Mouse (Mus musculus) frontal cortex, postnatal 36 days (tissue): Measurements from ENCODE around the gene Bicd2.
"Not testable (repeated sequence)": the region's sequence is repeated elsewhere in the genome, so short reads cannot be mapped to it uniquely, and the experiment has no call there.

Experiments
- DNase-seq, 2 experiments: peaks; one replicate each; pipeline ENCODE4 v3.0.0; 2022; ENCODE audit warnings: low spot score in 2 of 2

Gene Bicd2

GRCm38 (mm10) chr13:49360906-49361406, 19.6 kb downstream of the Bicd2 start:
- no peak for DNase-seq

GRCm38 (mm10) chr13:49362364-49362763, 21.0 kb downstream of the Bicd2 start:
- DNase-seq, result no peak

- DNase-seq, result no peak
These were observed 21.4 kb downstream of the Bicd2 start for GRCm38 (mm10) chr13:49362804-49363203.

- no peak for DNase-seq
These were observed 23.3 kb downstream of the Bicd2 start for GRCm38 (mm10) chr13:49364716-49365115.

- DNase-seq, result no peak
These were observed 26.5 kb downstream of the Bicd2 start for GRCm38 (mm10) chr13:49367657-49368440.

- no peak for DNase-seq
These were observed 28.0 kb downstream of the Bicd2 start for GRCm38 (mm10) chr13:49369404-49369803.

- DNase-seq, result not testable (repeated sequence)
These were observed 28.8 kb downstream of the Bicd2 start for GRCm38 (mm10) chr13:49370216-49370615.

GRCm38 (mm10) chr13:49370916-49371315, 29.5 kb downstream of the Bicd2 start:
- DNase-seq, result not testable (repeated sequence)

GRCm38 (mm10) chr13:49371428-49371899, 30.1 kb downstream of the Bicd2 start:
- DNase-seq, result peak; percentile 61 to 71

- DNase-seq, result peak; percentile 60 to 82
These were observed 31.1 kb downstream of the Bicd2 start for GRCm38 (mm10) chr13:49372370-49373060.

- no peak for DNase-seq
These were observed 32.9 kb downstream of the Bicd2 start for GRCm38 (mm10) chr13:49374304-49374703.

GRCm38 (mm10) chr13:49374730-49375129, 33.3 kb downstream of the Bicd2 start:
- DNase-seq, result no peak

- no peak for DNase-seq
These were observed 36.2 kb downstream of the Bicd2 start for GRCm38 (mm10) chr13:49377608-49378007.

GRCm38 (mm10) chr13:49379301-49379700, 37.9 kb downstream of the Bicd2 start:
- no peak for DNase-seq

GRCm38 (mm10) chr13:49381230-49381629, 39.8 kb downstream of the Bicd2 start:
- DNase-seq, result peak; percentile 84 to 88

GRCm38 (mm10) chr13:49382997-49383396, 41.6 kb downstream of the Bicd2 start:
- DNase-seq, result no peak

- DNase-seq, result no peak
These were observed 43.5 kb downstream of the Bicd2 start for GRCm38 (mm10) chr13:49384751-49385463.

- no peak for DNase-seq
These were observed 50.0 kb downstream of the Bicd2 start for GRCm38 (mm10) chr13:49391374-49391773.

GRCm38 (mm10) chr13:49393579-49393978, 52.2 kb downstream of the Bicd2 start:
- no peak for DNase-seq

GRCm38 (mm10) chr13:49394886-49395447, 53.6 kb downstream of the Bicd2 start:
- no peak for DNase-seq

GRCm38 (mm10) chr13:49396798-49397197, 55.4 kb downstream of the Bicd2 start:
- DNase-seq, result no peak

GRCm38 (mm10) chr13:49398191-49398590, 56.8 kb downstream of the Bicd2 start:
- DNase-seq, result no peak
